Mouse (Mus musculus) gastrocnemius, adult 8-10 months (tissue): ENCODE measurements around the gene Npepps. TPM values are rescaled to one million over a fixed set of nuclear protein-coding genes. Genes with fewer than 3 reads are reported as not detected.
A peak's percentile ranks its signal among the peaks of the same experiment; 100 is the strongest.
"Not testable (repeated sequence)": the region's sequence is repeated elsewhere in the genome, so short reads cannot be mapped to it uniquely, and the experiment has no call there.

Experiments used
- DNase-seq, 2 experiments: peaks; one replicate each; pipeline ENCODE4 v3.0.0; 2022; ENCODE audit warnings: low spot score in 2 of 2
- total RNA-seq, 4 experiments: library from RNA; stranded (reverse); gene quantifications; 2 replicates each; pipeline ENCODE4 v1.2.4; 2022

The Npepps gene
- total RNA-seq, 4 experiments from 2014 or later: 59.5 to 73.9 (median 62.8) TPM

GRCm38 (mm10) chr11:97241321-97241720 lies 39.1 kb downstream of the Npepps start:
- no peak for DNase-seq

- no peak for DNase-seq
These were observed 42.5 kb downstream of the Npepps start for GRCm38 (mm10) chr11:97237976-97238375.

GRCm38 (mm10) chr11:97232436-97232835 lies 48.0 kb downstream of the Npepps start:
- no peak for DNase-seq

GRCm38 (mm10) chr11:97229396-97229795 lies 51.0 kb downstream of the Npepps start:
- no peak for DNase-seq

GRCm38 (mm10) chr11:97228985-97229384 lies 51.5 kb downstream of the Npepps start:
- no peak for DNase-seq

- DNase-seq: no peak
These were observed 54.3 kb downstream of the Npepps start for GRCm38 (mm10) chr11:97226131-97226530.

- DNase-seq: no peak
These were observed 57.0 kb downstream of the Npepps start for GRCm38 (mm10) chr11:97223485-97223884.

- no peak for DNase-seq
These were observed 58.8 kb downstream of the Npepps start for GRCm38 (mm10) chr11:97221611-97222010.

GRCm38 (mm10) chr11:97220211-97220610 lies 60.2 kb downstream of the Npepps start:
- no peak for DNase-seq

- no peak for DNase-seq
These were observed 66.0 kb downstream of the Npepps start for GRCm38 (mm10) chr11:97214411-97214810.

GRCm38 (mm10) chr11:97210728-97211400 lies 69.6 kb downstream of the Npepps start:
- DNase-seq: no peak

GRCm38 (mm10) chr11:97207011-97207422 lies 73.4 kb downstream of the Npepps start:
- no peak for DNase-seq

GRCm38 (mm10) chr11:97199519-97199918 lies 80.9 kb downstream of the Npepps start:
- no peak for DNase-seq

GRCm38 (mm10) chr11:97198601-97199000 lies 81.8 kb downstream of the Npepps start:
- DNase-seq: peak in 1 of 2 experiments; percentile 17

GRCm38 (mm10) chr11:97197021-97197420 lies 83.4 kb downstream of the Npepps start:
- no peak for DNase-seq

- no peak for DNase-seq
These were observed 83.9 kb downstream of the Npepps start for GRCm38 (mm10) chr11:97196541-97196940.

- no peak for DNase-seq
These were observed 87.9 kb downstream of the Npepps start for GRCm38 (mm10) chr11:97192621-97192951.

- DNase-seq: no peak
These were observed 88.4 kb downstream of the Npepps start for GRCm38 (mm10) chr11:97191915-97192620.

- DNase-seq: no peak
These were observed 89.4 kb downstream of the Npepps start for GRCm38 (mm10) chr11:97190992-97191391.

GRCm38 (mm10) chr11:97189645-97190044 lies 90.8 kb downstream of the Npepps start:
- not testable (repeated sequence) for DNase-seq

GRCm38 (mm10) chr11:97189231-97189630 lies 91.2 kb downstream of the Npepps start:
- DNase-seq: no peak

GRCm38 (mm10) chr11:97188643-97188955 lies 91.8 kb downstream of the Npepps start:
- no peak for DNase-seq
